Mouse (Mus musculus) midbrain, embryonic 11.5 days (tissue): Measurements from ENCODE around the gene Slc25a45. TPM values are rescaled to one million over a fixed set of nuclear protein-coding genes. Genes with fewer than 3 reads are reported as not detected.
"Not testable (repeated sequence)": the region's sequence is repeated elsewhere in the genome, so short reads cannot be mapped to it uniquely, and the experiment has no call there.

Source experiments
- ATAC-seq: fragments of 200-750 bp; cut with Nextera tagmentation; 2 replicates; pipeline ENCODE4 v1.8.0; 2017; ENCODE audit warnings: moderate TSS enrichment, moderate library complexity; ENCODE audit not compliant: low FRiP score
- DNase-seq: peaks from one replicate; pipeline ENCODE4 v3.0.0; 2015; ENCODE audit warnings: low spot score; ENCODE audit errors: missing footprints
- H3K27ac ChIP-seq: fragments of 300-500 bp; sonication (generic); 2 replicates; pipeline ENCODE4 v1.5.1; 2014; ENCODE audit warnings: low read depth, low read length
- H3K27me3 ChIP-seq: fragments of 300-500 bp; sonication (generic); 2 replicates; pipeline ENCODE4 v1.6.1; 2014; ENCODE audit warnings: mild to moderate bottlenecking, low read length, moderate library complexity, mixed read lengths; ENCODE audit not compliant: control insufficient read depth, insufficient read depth
- H3K36me3 ChIP-seq: fragments of 300-500 bp; sonication (generic); 2 replicates; pipeline ENCODE4 v1.6.1; 2014; ENCODE audit warnings: mild to moderate bottlenecking, low read length, moderate library complexity, mixed read lengths; ENCODE audit not compliant: control insufficient read depth, insufficient read depth
- H3K4me1 ChIP-seq: fragments of 300-500 bp; sonication (generic); 2 replicates; pipeline ENCODE4 v1.6.1; 2014; ENCODE audit warnings: low read length; ENCODE audit not compliant: control insufficient read depth, insufficient read depth
- H3K4me2 ChIP-seq: fragments of 300-500 bp; sonication (generic); 2 replicates; pipeline ENCODE4 v1.6.1; 2014; ENCODE audit warnings: mild to moderate bottlenecking, moderate library complexity
- H3K4me3 ChIP-seq: fragments of 300-500 bp; sonication (generic); 2 replicates; pipeline ENCODE4 v1.5.1; 2014; ENCODE audit warnings: low read depth, low read length
- H3K9ac ChIP-seq: fragments of 300-500 bp; sonication (generic); 2 replicates; pipeline ENCODE4 v1.6.1; 2014; ENCODE audit warnings: low read length
- H3K9me3 ChIP-seq: fragments of 300-500 bp; sonication (generic); 2 replicates; pipeline ENCODE4 v1.6.1; 2016; ENCODE audit warnings: low read length; ENCODE audit not compliant: control insufficient read depth
- WGBS: fragments of 180-500 bp; shearing (Covaris S2); extraction: QIAGEN DNeasy Blood & Tissue Kit; methylation state at CpG from one replicate; pipeline ENCODE4 v1.1.7; 2014; 5-methylcytosine and 5-hydroxymethylcytosine counted together
- polyA plus RNA-seq: library from polyadenylated mRNA; unstranded; fragments of >200 nt; fragmentation: Nextera tagmentation; extraction: Ambion mirVana; gene quantifications from 2 replicates; pipeline ENCODE4 v1.2.1, GENCODE M21; 2014

Gene Slc25a45
- polyA plus RNA-seq, 1 experiment from 2014 or later, result 1.8 TPM

DNA sequence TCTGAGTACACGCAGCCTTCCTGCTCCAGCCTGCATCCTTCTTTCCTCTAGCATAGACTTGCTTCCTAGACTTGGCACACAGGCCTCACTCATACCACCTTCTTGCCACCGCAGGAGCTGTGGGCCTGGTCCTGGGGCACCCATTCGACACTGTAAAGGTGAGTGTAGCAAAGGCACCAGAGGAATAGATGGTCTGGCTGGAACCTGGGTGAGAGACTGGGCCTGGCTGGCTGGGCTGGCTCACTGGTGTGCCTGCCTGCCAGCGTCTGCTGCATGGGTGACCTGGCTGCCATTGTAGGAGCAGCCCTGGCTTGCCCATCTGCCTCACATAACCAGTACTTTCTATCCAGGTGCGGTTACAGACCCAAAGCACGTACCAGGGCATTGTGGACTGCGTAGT lies 2.1 kb downstream of the Slc25a45 start:
- peaks cover 4% of the 10 kb centered on the region; the same call in 1 of the 2 replicates for H3K4me1 ChIP-seq
- H3K9ac ChIP-seq, result no peak overlapping the region
- H3K27ac ChIP-seq, result no peak overlapping the region
- H3K4me2 ChIP-seq, result no peak overlapping the region
- no peaks in the 10 kb centered on the region for H3K36me3 ChIP-seq
- no peak overlapping the region for H3K4me3 ChIP-seq
- no peaks in the 10 kb centered on the region for H3K27me3 ChIP-seq
- WGBS, result 93% methylated on average over 7 of the region's 7 CpGs
- ATAC-seq, result no peak
- no peaks in the 10 kb centered on the region for H3K9me3 ChIP-seq
- DNase-seq, result no peak

DNA sequence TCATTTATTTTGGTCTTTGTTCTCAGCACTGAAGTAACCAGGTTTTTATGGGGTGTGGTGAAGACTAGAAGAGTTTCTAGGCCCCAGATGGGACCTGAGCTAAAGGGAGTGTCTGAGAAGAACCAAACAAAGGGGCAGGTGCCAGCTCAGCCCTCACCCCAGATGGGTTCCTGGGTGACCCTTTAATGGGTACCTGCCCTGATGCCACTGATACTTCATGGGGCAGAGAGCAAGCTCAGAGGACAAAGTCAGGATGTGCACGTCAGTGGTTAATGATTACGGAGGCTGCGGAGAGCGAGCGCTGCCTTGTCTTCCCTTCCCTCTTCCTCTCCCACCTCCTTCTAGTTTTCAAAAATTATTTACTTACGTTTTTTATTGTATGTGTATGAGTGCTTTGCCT lies 3.5 kb downstream of the Slc25a45 start:
- Histone ChIP-seq H3K27ac (no peak overlapping the region), H3K36me3 (no peaks in the 10 kb centered on the region), H3K4me3 (no peak overlapping the region), H3K9me3 (no peaks in the 10 kb centered on the region), H3K4me1 (no peaks in the 10 kb centered on the region), H3K4me2 (no peak overlapping the region), H3K9ac (no peak overlapping the region), H3K27me3 (no peaks in the 10 kb centered on the region)
- no peak for DNase-seq
- WGBS, result 94% methylated on average over 6 of the region's 6 CpGs
- no peak for ATAC-seq

GRCm38 (mm10) chr19:5882079-5882478 lies 4.5 kb downstream of the Slc25a45 start:
- H3K9me3 ChIP-seq, H3K36me3 ChIP-seq, H3K27ac ChIP-seq, H3K4me3 ChIP-seq, H3K9ac ChIP-seq, DNase-seq, H3K27me3 ChIP-seq, ATAC-seq, H3K4me1 ChIP-seq, H3K4me2 ChIP-seq: not testable (repeated sequence)
- 84% methylated on average over 5 of the region's 5 CpGs for WGBS

DNA sequence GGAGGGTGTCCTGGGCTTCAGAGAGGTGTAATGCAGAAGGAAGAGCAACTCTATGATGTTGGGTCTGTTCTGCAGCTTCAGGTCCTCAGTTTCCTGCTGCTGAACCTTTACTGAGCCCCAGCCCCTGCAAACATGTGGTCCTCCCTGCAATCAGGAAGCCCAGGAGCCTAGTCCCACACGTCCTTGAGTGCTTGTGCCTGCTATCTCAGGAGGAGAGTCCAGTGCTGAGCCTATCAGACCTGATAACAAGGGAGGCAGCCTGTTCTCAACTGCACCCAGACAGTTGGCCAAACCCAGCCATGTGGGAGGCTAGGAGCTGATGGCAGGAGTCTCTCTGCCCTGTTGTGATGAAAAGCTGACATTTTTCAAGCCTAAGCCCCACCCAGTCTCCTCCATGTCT lies 6.3 kb downstream of the Slc25a45 start:
- no peaks in the 10 kb centered on the region for H3K9me3 ChIP-seq
- no peaks in the 10 kb centered on the region for H3K27me3 ChIP-seq
- H3K4me3 ChIP-seq, result no peak overlapping the region
- H3K27ac ChIP-seq, result no peak overlapping the region
- no peaks in the 10 kb centered on the region for H3K4me1 ChIP-seq
- no peaks in the 10 kb centered on the region for H3K36me3 ChIP-seq
- H3K4me2 ChIP-seq, result no peak overlapping the region
- WGBS, result 45% methylated on average over 1 of the region's 1 CpGs
- no peak for ATAC-seq
- no peak for DNase-seq
- no peak overlapping the region for H3K9ac ChIP-seq

DNA sequence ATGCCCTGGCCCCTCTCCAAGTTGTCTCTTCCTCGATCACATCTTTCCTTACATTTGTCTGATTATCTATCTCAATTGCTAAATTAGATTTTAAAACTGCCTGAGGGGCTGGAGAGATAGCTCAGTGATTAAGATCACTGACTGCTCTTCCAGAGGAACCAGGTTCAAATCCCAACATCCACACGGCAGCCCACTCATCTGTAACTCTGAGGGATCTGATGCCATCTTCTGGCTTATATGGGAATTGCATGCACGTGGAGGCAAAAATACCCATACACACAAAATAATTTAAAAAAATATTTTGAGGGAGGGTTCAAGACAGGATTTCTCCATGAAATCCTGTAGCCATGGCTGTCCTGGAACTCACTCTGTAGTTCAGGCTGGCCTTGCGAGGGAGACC lies 8.2 kb downstream of the Slc25a45 start:
- Histone ChIP-seq H3K4me1 (no peaks in the 10 kb centered on the region), H3K9me3 (no peaks in the 10 kb centered on the region), H3K36me3 (no peaks in the 10 kb centered on the region), H3K4me2 (no peak overlapping the region), H3K27me3 (no peaks in the 10 kb centered on the region), H3K4me3 (no peak overlapping the region), H3K27ac (no peak overlapping the region), H3K9ac (no peak overlapping the region)
- ATAC-seq (no peak), DNase-seq (no peak)
- 65% methylated on average over 4 of the region's 4 CpGs for WGBS

DNA sequence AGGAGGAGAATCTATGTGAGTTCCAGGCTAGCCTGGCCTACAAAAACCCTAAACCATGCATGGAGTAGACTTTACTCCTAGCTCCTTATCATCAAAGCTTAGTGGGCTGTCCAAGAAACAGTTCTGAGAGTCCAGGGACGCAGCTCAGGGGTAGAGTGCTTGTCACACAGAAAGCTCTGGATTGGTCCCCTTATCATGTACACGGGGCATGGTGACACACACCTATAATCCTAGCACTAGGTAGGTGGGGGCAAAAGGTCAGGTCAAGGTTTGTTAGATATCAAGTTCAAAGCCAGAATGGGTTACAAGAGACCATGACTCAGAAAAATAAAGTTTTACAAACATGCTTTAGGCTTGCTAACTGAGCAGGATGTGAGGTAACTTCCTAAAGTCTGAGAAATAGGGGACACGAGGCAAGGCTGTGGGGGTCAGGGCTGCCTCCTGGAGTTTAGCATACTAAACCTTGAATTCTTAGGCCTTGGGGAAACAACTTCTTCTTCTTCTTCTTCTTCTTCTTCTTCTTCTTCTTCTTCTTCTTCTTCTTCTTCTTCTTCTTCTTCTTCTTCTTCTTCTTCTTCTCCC lies 9.7 kb downstream of the Slc25a45 start:
- H3K9me3 ChIP-seq, result no peaks in the 10 kb centered on the region
- DNase-seq, result no peak
- H3K36me3 ChIP-seq, result no peaks in the 10 kb centered on the region; the same call in 1 of the 2 replicates
- no peak overlapping the region for H3K27ac ChIP-seq
- 80% methylated on average over 3 of the region's 3 CpGs for WGBS
- H3K4me1 ChIP-seq, result no peaks in the 10 kb centered on the region
- H3K9ac ChIP-seq, result no peak overlapping the region
- H3K27me3 ChIP-seq, result no peaks in the 10 kb centered on the region
- H3K4me3 ChIP-seq, result no peak overlapping the region
- no peak for ATAC-seq
- no peak overlapping the region for H3K4me2 ChIP-seq

DNA sequence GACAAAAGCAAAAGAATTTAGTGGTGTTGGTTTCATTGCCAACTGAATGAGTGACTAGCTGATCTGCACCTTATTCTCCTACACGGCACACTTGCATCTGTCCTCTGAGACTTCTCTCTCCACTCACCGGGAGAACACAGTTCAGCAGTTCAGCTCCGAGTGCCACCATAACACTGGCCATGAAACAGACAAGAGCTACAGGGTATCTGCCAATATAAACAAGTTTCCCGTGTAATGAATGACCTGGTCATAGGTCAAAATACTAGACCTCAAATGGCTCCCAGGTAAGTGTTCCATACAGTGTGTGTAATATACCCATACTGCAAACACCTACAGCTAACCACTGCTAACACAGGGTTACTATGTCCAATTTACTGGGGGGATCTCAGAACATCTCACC lies 11.6 kb downstream of the Slc25a45 start:
- Histone ChIP-seq H3K9ac (no peak overlapping the region), H3K9me3 (no peaks in the 10 kb centered on the region), H3K27me3 (no peaks in the 10 kb centered on the region), H3K27ac (no peak overlapping the region), H3K4me3 (no peak overlapping the region), H3K36me3 (no peaks in the 10 kb centered on the region; the same call in 1 of the 2 replicates), H3K4me2 (no peak overlapping the region), H3K4me1 (peaks cover 11% of the 10 kb centered on the region)
- DNase-seq (peak; percentile 44), ATAC-seq (no peak)
- 83% methylated on average over 4 of the region's 4 CpGs for WGBS

DNA sequence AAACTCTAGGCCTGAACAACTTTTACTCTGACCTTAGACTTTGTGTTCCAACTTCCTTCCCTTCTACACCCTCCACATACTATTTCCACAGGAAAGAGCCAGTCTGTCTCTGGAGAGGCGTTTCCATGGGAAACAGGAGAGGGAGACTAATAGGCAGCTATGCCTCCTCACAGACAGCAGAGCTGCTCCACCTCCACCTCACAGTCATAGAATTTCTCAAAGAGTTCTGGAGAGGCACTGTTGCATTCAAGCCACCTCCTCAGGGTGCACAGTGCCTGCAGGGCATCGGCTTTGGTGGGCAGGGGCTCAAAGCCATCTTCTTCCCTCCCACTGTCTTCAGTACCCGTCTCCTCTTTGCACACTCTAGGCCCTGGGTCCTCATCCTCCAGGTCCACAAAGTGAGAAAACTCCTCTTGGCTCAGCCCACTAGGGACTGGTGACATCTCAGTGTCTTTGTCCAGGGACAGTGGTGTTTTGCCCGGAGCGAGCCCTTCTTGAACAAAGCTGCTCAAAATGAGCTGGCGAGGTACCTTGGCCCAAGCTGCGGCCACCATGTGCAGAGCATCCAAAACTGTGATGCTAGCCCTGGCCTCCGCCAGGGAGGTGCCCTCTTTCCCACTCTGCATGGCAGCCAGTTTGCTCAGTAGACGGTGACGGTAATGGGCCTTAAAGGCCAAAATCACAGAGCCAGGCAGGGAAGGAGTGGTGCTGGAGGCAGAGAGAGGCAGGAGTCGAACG lies 14.1 kb downstream of the Slc25a45 start:
- Histone ChIP-seq H3K9me3 (no peaks in the 10 kb centered on the region), H3K9ac (no peak overlapping the region), H3K4me2 (no peak overlapping the region), H3K27ac (no peak overlapping the region), H3K4me3 (no peak overlapping the region), H3K27me3 (no peaks in the 10 kb centered on the region), H3K4me1 (peaks cover 15% of the 10 kb centered on the region), H3K36me3 (peaks cover 6% of the 10 kb centered on the region)
- no peak for DNase-seq
- 92% methylated on average over 12 of the region's 12 CpGs for WGBS
- ATAC-seq, result no peak

DNA sequence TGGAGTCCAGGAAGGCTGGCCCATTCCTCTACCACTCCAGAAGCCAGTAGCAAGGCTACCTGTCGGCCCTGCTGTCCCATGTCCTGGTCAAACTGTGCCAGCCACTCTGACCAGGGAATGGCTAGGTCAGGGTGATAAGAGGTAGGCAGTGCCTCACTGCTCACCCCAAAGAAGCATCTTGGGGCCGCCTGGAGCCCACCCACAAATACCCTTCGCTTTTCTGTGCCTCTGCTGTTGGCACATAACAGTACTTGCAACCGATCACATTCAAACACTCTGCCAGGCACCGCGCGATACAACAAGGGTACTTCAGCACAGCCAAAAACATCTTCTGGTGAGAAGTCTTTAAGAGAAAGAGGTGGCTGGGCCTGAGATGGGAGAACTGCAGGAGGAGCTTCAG lies 14.7 kb downstream of the Slc25a45 start:
- WGBS, result 93% methylated on average over 7 of the region's 7 CpGs
- ATAC-seq (no peak), DNase-seq (no peak)
- H3K4me2 ChIP-seq, result no peak overlapping the region
- H3K27me3 ChIP-seq, result no peaks in the 10 kb centered on the region
- peaks cover 15% of the 10 kb centered on the region for H3K4me1 ChIP-seq
- H3K36me3 ChIP-seq, result peaks cover 8% of the 10 kb centered on the region
- H3K9ac ChIP-seq, result no peak overlapping the region
- no peak overlapping the region for H3K27ac ChIP-seq
- H3K9me3 ChIP-seq, result no peaks in the 10 kb centered on the region
- no peak overlapping the region for H3K4me3 ChIP-seq
